Mouse (Mus musculus) liver, adult 2 months (tissue): ENCODE data around the gene Tut7.

ENCODE experiments used
- CTCF ChIP-seq: fragments of 200-500 bp; IDR thresholded peaks from 2 replicates; pipeline ENCODE4 v1.5.1; 2011; ENCODE audit warnings: low read depth, low read length, control low read depth
- POLR2A ChIP-seq: fragments of 200-500 bp; IDR thresholded peaks from 2 replicates; pipeline ENCODE4 v1.6.1; 2011; ENCODE audit warnings: low read length, control low read depth; ENCODE audit not compliant: insufficient read depth; ENCODE audit errors: extremely low read depth

DNA sequence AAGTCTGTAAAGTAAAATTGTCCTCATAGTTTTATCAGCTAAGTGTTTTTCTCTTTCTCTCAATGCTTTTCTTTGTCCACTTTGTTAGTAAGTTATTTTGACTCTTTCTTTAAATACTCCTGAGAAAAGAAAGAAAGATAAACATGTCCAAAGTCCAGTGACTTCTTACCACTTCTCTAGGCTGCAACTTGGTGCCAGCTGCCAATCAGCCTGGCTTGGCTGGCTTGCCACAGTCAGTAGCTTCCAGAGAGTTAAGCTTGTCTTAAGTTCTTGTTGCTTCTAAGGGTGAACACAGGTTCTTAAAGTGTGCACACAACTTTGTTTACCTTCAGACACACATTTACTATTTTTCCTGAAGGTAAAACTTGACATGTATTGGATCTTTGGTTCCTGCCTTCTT lies 3.0 kb upstream of the Tut7 start:
- TF ChIP-seq POLR2A (no peak), CTCF (no peak)
